Mouse (Mus musculus): ENCODE measurements at regions not wholly inside any gene's neighbourhood (a gene's known extent, or its start where the extent isn't known, plus 50 kb on each side); places are given as distances from the start of the nearest gene placed in this dataset.

DNA sequence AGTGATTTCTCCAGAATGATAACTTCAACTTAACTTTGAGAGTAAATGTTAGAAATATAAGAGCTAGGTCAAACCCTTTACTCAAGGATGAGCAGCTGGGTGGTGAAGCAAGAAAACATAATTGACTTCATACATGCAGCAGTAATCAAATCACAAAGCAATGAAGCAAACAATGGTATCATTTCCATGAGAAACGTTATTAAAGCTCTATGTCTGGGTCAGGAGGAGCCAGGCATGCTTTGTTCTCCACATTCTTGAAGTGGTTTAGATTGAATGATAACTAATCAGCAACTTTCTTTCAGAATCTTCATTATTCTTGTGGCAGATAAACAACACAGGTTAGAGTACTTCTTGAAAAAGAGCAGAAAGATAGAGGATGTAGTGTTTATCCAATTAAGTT lies 577.8 kb downstream of the Cetn3 start:
- DNase-seq: no peak
- intact Hi-C loops (cut with DNase I): no loop called here

DNA sequence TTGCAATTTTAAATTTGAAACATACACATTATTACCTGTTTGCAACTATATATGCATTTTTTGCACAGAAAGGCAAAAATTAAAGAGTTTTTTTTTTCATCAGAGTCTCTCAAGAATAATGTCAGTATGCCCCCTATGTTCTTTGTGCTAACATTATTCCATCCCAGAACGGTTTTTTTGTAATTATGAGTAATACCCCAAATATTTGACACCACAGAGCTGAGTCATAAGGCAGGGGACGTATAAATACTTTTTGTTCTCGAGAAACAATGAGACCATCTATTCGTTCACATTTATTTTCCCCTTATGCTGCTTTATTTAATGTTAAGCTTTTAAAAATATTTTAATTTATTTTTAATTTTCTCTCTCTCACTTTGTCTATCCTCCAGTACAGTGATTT lies 578.5 kb downstream of the Cetn3 start:
- intact Hi-C loops (cut with DNase I): no loop called here
- DNase-seq: no peak

GRCm38 (mm10) chr13:82366768-82367167 lies 583.9 kb downstream of the Cetn3 start:
- no peak for DNase-seq
- intact Hi-C loops (cut with DNase I): no loop called here

GRCm38 (mm10) chr13:82371579-82371978 lies 588.7 kb downstream of the Cetn3 start:
- intact Hi-C loops (cut with DNase I): no loop called here
- no peak for DNase-seq

DNA sequence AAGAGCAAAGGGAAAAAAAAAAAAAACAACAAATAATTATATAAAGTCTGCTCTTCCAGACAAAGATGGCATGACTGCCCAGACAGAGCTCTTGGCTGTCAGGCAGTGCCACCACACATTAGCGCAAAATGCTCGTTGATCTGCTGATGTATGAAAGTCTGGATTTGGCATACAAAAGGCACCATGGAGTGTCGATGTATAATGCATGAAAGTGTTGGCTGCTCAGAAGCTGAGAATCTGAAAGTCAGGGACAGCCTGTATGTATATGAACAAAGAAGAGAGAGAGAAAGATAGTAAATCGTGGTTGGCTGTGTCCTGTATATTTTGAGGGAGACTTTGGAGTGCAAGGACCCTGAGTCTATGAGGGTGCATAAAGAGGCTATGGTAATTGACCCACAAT lies 589.7 kb downstream of the Cetn3 start:
- intact Hi-C loops (cut with DNase I): no loop called here
- peak; percentile 29 for DNase-seq

- intact Hi-C loops (cut with DNase I): no loop called here
- DNase-seq: peak; percentile 34
Observed at GRCm38 (mm10) chr13:82392908-82393307, 610.0 kb downstream of the Cetn3 start.

DNA sequence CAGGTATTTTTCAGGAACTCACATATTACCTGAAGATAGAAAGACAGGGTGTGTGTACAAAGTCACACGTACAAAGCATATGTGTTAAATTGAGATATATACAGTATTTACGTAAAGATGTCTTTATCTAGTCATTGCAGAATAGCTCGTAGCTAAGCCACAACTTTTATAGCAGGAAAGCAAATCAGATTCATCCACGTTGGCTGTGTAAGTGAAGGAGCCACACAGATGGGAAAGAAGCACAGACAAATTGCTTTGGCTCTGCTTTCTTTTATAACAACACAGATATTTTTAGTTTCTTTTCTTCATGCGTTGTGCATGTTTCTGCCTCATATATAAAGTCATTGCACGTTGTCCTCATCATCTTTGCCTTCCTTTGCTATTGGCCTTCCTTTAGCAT lies 610.6 kb downstream of the Cetn3 start:
- no peak for DNase-seq
- intact Hi-C loops (cut with DNase I): no loop called here

- DNase-seq: no peak
- intact Hi-C loops (cut with DNase I): no loop called here
Observed at GRCm38 (mm10) chr13:82413677-82414076, 630.8 kb downstream of the Cetn3 start.

- intact Hi-C loops (cut with DNase I): no loop called here
- DNase-seq: no peak
Observed at GRCm38 (mm10) chr13:82420966-82421365, 638.1 kb downstream of the Cetn3 start.

- intact Hi-C loops (cut with DNase I): no loop called here
Observed at GRCm38 (mm10) chr13:82423911-82424654, 641.2 kb downstream of the Cetn3 start.

GRCm38 (mm10) chr13:82424732-82425341 lies 642.0 kb downstream of the Cetn3 start:
- no peak for DNase-seq
- intact Hi-C loops (cut with DNase I): no loop called here

More at GRCm38 (mm10) chr13:82423911-82424654, 641.2 kb downstream of the Cetn3 start:
- no peak for DNase-seq

GRCm38 (mm10) chr13:82432411-82432810 lies 649.5 kb downstream of the Cetn3 start:
- intact Hi-C loops (cut with DNase I): no loop called here
- no peak for DNase-seq

DNA sequence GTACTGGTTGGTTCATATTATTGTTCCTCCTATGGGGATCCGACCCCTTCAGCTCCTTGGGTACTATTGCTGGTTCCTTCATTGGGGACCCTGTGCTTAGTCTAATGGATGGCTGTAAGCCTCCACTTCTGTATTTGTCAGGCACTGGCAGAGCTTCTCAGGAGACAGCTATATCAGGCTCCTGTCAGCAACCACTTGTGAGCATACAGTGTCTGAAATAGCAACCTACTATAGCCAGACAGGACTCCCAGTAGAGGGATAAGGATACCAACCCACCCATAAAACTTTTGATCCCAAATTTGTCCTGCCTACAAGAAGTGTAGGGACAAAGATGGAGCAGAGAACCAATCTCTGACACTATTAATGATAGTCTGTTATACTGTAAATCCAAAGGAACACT lies 656.4 kb downstream of the Cetn3 start:
- no peak for DNase-seq
- intact Hi-C loops (cut with DNase I): no loop called here

DNA sequence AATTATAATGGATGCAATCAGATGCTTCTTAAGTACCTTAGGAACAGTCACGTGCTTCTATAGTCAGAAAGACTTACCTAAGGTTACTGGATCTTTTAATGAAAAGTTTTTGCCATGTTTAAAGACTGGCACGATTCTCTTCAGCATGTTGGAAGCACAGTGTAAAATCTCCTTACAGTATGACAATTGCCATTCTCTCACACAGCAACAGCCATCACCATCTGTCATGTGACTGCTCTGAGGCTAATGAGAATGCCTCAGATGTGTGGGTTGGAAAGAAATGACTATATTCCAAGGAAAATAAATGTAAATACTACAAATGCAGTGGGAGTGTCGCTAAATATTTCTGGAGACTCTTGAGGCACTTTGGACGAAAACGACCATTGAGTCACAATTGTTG lies 670.8 kb downstream of the Cetn3 start:
- DNase-seq: no peak
- intact Hi-C loops (cut with DNase I): no loop called here

GRCm38 (mm10) chr13:82483265-82483929 lies 700.5 kb downstream of the Cetn3 start:
- intact Hi-C loops (cut with DNase I): no loop called here
- no peak for DNase-seq

- intact Hi-C loops (cut with DNase I): no loop called here
Observed at GRCm38 (mm10) chr13:82496606-82497005, 713.7 kb downstream of the Cetn3 start.

DNA sequence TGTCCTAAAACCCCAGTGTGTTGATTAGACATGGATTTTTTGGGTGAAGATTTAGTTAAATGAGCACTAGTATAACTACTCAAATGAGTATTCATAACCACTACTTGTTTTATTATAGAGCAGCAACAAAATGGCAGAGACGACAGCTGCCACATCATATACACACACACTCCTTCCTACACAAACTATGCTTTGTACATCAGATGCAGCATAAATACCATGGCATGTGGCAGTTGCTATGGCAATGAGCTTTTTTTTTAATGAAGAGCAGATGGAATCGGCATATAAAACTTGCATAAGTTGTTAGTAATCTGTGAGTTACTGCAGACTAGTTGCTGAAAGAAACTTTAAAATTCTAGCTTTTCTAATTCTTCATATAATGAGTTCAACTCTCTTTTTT lies 725.3 kb downstream of the Cetn3 start:
- intact Hi-C loops (cut with DNase I): no loop called here

More at GRCm38 (mm10) chr13:82496606-82497005, 713.7 kb downstream of the Cetn3 start:
- DNase-seq: no peak

DNA sequence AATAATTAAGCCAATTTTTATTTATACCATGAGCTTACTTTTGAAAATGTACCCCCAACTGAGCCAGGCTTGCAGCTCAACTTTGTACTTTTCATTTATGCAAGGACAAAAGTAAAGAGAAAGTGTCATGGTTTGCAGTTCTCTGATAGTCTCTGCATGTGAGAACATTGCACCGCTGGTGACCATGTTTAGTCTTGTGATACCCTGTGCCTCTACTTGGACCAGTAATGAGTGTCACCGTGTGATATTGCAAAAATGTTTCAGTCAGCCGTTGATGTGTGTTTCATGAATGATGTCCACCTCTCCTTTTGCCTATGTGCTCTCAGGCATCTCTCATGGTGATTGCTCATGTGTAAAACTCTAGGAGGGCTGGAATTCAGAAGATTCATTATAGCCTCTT lies 726.6 kb downstream of the Cetn3 start:
- DNase-seq: no peak
- intact Hi-C loops (cut with DNase I): no loop called here

More for the DNA sequence above, 725.3 kb downstream of the Cetn3 start:
- DNase-seq: no peak
